Mouse (Mus musculus): Measurements from ENCODE around the gene Abhd17a.

Gene Abhd17a

DNA sequence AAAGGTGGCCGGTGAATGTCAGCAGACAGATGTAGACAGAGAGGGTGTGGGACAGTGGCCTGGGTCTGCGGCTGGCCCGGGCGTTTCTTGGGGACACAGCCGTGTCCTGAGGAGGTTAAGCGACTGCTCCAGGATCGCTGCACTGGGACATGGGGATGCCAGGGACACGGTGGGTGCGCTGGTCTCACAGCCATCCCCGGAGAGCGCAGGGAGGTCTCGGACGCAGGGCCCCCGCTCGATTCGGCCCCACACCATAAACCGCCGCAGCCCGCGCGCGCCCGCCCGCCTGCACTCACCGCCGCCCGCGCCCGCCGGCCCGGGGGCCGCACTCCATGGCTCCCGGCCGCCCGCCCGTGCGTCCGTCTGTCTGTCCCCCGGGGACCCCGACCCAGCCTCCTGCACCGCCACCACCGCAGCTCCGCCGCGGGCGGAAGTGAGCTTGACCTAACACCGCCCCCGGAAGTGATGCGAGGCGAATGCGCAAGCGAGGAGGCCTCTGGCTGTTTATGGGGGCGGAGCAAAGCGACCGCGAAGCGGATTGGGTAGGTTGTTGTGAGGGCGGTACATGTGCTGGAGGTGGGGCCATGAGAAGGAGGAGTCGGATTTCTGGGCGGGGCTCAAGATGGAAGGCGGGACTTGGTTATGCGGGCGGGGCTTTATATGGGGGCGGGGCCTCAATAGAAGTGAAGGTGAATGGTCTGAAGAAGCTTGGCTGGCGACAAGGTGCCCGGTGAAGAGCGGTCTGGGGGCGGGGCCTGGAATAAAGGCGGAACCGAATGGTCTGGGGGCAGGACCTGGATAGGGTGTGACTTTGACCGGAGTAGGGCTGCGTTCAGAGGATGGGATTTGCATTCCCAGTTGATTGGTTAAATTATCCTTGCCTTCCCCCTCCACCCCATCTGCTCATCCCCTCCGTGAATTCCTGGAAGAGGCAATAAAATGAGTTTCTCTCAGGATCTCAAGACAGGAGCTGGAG, at the start of gene Abhd17a:
Gene Abhd17a, minus strand, starts transcription at position 463 of the 976 bp plus-strand sequence.
- peak; percentile 92 for DNase-seq (ENCODE audit: low spot score in 2 of 2)

GRCm38 (mm10) chr10:80635345-80635744, 45.2 kb upstream of the Abhd17a start:
- DNase-seq (ENCODE audit: low spot score in 2 of 2), result no peak

DNA sequence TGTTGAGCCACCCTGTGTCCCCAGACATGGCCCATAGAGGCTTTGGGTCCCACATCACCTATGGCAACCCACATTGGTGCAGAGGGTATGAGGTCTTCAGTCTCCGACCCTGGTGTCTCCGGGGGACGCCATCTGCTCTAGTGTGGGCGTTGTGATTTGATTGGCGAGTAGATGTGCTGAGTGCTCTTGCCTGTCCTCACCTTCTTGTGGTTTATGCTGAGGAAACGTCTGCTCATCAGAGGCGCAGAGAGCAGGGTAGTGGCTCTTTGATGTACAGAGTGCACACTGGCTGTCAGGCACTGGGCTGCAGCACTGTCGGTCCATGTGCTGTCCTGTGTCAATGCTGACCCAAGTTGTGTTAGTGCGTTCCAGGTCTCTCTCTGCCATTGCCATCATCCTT, 38.8 kb upstream of the Abhd17a start:
- no peak for DNase-seq (ENCODE audit: low spot score in 2 of 2)

DNA sequence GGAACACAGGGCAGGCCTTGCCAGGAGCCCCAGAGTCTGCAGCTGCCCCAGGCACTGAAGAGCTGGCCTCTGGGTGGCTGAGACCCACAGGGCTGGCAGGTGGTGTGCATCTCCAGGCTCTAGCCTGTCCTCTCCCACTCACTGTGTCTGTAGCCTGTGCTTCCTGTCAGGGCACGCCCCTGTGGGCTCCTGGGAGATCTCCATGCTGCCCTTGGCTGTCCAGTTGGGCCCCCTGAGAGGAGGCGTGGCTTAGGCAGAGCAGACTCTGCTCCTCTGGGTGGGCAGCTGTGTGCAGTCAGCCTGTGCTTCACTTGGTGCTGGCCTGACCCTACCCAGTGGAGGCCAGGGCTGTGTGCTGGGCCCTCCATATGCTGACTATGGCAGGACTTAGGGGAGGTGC, 37.5 kb upstream of the Abhd17a start:
- DNase-seq (ENCODE audit: low spot score in 2 of 2), result no peak

DNA sequence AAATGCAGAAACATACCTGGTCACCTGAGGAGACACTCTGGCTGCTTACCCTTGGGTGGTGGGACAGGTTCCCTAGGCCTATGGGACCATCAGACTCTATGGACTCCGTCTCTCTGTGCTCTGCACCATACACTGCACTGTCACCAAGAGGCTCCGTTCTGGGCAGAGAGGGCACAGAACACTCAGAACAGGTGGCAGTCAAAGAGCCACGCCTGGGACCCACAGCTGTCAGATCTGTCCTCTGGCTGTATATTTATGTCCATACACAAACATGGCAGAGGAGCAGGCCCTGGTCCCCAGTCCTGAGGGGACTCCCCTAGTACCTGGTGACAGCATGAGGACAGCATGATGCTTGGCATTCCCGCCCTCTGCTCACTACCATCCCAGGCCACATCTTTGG, 35.6 kb upstream of the Abhd17a start:
- DNase-seq (ENCODE audit: low spot score in 2 of 2), result no peak

GRCm38 (mm10) chr10:80623457-80624191, 33.5 kb upstream of the Abhd17a start:
- no peak for DNase-seq (ENCODE audit: low spot score in 2 of 2)

GRCm38 (mm10) chr10:80622661-80623456, 32.7 kb upstream of the Abhd17a start, which contains the start of gene Csnk1g2:
Gene Csnk1g2, plus strand, starts transcription at chr10:80622838.
- peak; percentile 68 to 72 for DNase-seq (ENCODE audit: low spot score in 2 of 2)

DNA sequence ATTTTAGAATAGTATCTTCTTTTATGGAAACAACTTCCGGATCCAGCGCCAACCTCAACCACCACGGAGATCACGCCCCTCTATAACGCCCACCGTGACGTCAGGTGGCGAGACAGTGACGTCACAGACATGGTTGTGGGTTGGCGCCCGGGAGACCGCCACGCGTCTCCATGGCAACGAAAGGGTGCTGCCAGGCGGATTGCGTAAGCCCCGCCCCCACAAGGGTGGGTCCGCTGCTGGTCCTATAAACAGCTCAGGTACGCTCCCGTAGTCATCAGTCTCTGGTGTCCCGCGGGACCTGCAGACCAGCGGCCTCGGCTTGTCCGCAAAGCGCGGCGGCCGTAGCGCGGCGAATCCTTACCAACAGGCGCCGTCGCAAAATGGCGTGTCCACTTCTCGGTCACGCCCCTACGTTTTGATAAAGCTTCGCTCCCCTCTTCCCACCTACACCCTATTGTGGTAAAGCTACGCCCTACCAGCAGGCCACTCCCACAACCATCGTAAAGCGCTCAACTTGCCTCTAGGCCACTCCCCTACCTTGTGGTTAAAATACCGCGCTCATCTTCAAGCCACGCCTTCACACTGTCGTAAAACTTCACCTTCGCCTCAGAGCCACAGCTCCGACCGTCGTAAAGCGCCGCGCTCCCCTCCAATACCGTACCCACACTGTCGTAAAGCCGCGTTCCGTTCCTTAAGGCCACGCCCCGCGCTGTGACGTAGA, 32.0 kb upstream of the Abhd17a start:
- peak; percentile 99 for DNase-seq (ENCODE audit: low spot score in 2 of 2)

DNA sequence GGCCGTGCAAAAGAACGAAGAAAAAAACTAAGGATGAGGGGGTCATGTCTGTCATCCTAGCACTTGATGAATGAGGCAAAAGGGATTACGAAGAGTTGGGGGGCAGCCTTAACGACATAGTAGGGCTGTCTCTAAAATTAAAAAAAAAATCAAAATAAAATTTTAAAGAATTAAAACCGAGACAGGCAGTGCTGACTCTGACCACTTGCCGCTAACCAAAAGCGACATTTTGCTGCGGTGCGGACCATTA, 31.5 kb upstream of the Abhd17a start:
- no peak for DNase-seq (ENCODE audit: low spot score in 2 of 2)

GRCm38 (mm10) chr10:80620796-80621689, 30.9 kb upstream of the Abhd17a start:
- peak in 1 of 2 experiments; percentile 41 for DNase-seq (ENCODE audit: low spot score in 2 of 2)

DNA sequence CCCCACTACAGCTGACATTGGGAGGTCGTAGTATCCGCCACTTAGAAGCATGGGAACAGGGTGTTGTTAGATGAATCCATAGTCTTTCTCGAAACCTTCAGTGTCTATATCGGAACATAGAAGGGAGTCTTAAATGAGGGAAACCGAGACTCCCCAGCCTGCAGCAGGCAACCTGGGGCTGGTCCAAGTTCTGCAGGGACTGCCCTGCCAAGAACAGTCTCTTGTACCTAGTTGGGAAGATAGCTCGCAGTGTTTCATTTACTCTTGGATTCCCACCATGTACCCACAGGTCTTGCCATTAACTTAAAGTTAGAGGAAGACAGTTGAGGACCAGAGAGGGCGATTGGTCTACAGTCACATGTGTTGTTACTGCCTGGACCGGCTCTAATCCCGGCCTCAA, 30.2 kb upstream of the Abhd17a start:
- no peak for DNase-seq (ENCODE audit: low spot score in 2 of 2)

- DNase-seq (ENCODE audit: low spot score in 2 of 2), result no peak
Measured at GRCm38 (mm10) chr10:80619465-80620244, 29.5 kb upstream of the Abhd17a start.

DNA sequence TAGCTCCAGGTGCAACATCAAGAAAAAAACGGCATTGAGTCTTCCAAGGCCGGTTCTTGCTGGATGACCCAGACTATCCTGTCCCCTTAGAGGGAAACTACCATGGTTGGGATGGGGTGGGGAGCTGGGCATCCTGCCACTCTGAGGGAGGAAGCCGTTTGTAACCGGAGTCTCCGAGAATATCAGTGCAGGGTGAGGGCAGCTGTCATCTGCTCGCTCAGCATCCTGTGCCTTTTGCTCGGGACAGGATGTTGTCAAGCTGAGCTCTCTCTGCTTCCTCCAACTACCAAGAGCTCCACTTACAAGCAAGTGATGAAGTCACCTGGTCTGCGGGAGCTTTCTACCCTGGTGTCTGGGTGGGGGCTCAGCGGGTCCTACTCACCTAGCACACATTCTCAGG, 28.0 kb upstream of the Abhd17a start:
- no peak for DNase-seq (ENCODE audit: low spot score in 2 of 2)

DNA sequence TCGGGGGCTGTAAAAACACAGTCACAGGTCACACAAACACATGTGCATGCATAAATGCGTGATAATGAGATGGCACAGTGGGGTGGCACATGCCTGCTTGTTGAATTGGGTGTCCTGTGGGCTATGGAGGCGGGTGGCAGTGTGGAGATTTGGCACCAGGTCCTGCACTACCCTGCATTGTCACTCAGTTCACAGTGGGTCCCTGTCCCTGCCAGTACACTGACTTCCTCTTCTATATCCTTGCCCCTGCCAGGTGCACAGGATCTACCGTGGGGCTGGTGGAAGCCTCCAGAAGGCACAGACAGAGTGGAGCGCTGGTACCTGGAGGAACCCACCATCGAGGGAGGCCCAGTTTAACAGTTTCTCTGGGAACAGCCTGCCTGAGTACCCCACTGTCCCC, 24.2 kb upstream of the Abhd17a start:
- DNase-seq (ENCODE audit: low spot score in 2 of 2), result no peak

DNA sequence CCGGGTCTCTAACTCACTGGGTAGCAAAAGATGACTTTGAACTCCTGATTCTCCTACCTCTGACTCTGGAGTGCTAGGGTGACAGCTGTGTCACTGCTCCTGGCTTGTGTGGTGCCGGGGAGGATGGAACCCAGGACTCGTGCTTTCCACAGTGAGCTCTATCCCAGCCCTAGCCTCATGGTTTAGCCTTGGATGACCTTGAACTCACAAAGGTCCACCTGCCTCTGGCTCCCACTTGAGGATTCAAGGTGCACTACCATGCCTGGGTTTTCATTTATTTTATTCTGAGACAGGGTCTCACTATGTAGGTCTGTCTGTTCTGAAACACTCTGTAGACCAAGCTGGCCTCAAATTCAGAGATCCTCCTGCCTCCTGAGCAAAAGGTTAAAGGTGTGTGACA, 23.7 kb upstream of the Abhd17a start:
- no peak for DNase-seq (ENCODE audit: low spot score in 2 of 2)

DNA sequence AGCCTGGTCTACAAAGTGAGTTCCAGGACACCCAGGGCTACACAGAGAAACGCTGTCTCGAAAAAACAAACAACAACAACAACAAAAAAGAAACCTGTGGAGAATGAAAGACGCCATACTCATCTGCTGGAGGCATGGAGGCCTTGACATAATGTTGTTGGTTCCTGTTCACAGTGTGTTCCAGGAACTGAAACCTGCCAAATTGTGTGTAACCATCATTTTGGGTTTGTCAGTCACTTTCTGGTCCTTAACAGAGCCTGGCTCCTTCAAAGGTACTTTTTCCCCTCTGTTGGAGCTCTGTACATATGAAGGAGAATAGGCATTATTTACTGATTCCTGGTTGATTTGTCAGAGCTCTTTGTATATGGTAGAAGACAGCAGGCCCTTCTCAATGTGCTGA, 21.8 kb upstream of the Abhd17a start:
- DNase-seq (ENCODE audit: low spot score in 2 of 2), result no peak

DNA sequence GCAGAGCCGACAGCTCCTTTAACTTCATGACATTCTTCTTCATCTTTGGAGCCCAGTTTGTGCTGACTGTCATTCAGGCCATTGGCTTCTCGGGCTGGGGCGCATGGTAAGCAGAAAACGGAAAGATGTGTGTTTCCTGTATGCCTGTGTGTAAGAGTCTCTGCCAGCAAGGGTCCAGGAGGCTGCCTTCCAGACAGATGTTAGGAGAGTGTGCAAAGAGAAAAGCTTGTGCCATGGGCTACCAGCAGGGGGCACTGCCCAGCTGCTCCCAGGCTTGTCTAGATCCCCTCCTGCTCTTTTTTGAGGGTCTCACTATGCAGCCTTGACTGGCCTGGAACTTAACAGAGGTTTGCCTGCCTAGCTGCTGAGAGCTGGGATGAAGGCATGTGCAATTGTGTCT, 20.9 kb upstream of the Abhd17a start:
- no peak for DNase-seq (ENCODE audit: low spot score in 2 of 2)

GRCm38 (mm10) chr10:80610116-80610785, 20.1 kb upstream of the Abhd17a start:
- no peak for DNase-seq (ENCODE audit: low spot score in 2 of 2)

DNA sequence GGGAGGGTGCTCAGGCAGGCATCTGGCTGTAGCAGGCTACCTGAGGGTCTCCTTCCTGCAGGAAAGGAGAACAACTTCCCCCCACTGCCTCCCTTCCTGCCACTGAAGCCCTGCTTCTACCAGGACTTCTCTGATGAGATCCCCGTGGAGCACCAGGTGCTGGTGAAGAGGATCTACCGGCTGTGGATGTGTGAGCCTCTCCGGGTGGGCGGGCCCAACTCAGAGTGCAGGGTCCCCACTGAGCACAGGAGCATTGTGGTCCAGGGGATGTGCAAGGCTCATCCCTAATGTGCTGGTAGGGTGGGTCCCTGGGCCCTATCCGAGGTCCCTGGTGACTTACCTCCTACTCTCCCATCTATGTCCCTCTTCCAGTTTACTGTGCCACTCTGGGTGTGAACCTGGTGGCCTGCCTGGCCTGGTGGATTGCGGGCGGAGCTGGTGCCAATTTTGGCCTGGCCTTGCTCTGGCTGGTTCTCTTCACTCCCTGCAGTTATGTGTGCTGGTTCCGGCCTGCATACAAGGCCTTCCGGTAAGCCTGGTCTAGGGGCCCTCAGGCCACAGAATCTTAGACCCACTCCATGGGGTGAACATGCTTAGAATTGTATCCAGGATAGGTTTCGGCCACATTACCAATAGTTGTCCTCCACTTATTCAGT, 19.3 kb upstream of the Abhd17a start:
- no peak for DNase-seq (ENCODE audit: low spot score in 2 of 2)
